Mouse (Mus musculus) hindbrain, embryonic 12.5 days (tissue): ENCODE measurements at regions not wholly inside any gene's neighbourhood (a gene's known extent, or its start where the extent isn't known, plus 50 kb on each side); places are given as distances from the start of the nearest gene placed in this dataset.

ENCODE experiments used
- ATAC-seq: fragments of 200-750 bp; cut with Nextera tagmentation; 2 replicates; pipeline ENCODE4 v1.8.0; 2017; ENCODE audit warnings: moderate TSS enrichment; ENCODE audit not compliant: low FRiP score
- H3K27ac ChIP-seq: fragments of 300-500 bp; sonication (generic); 2 replicates; pipeline ENCODE4 v1.5.1; 2016; ENCODE audit warnings: mild to moderate bottlenecking
- H3K27me3 ChIP-seq: fragments of 300-500 bp; sonication (generic); 2 replicates; pipeline ENCODE4 v1.6.1; 2016; ENCODE audit warnings: mild to moderate bottlenecking
- H3K36me3 ChIP-seq: fragments of 300-500 bp; sonication (generic); 2 replicates; pipeline ENCODE4 v1.6.1; 2016; ENCODE audit warnings: mild to moderate bottlenecking
- H3K4me1 ChIP-seq: fragments of 300-500 bp; sonication (generic); 2 replicates; pipeline ENCODE4 v1.6.1; 2016
- H3K4me2 ChIP-seq: fragments of 300-500 bp; sonication (generic); replicated peaks from 2 replicates; pipeline ENCODE4 v1.6.1; 2016; ENCODE audit warnings: mild to moderate bottlenecking
- H3K4me3 ChIP-seq: fragments of 300-500 bp; sonication (generic); 2 replicates; pipeline ENCODE4 v1.5.1; 2016; ENCODE audit warnings: mild to moderate bottlenecking
- H3K9ac ChIP-seq: fragments of 300-500 bp; sonication (generic); 2 replicates; pipeline ENCODE4 v1.6.1; 2016; ENCODE audit warnings: mild to moderate bottlenecking, moderate library complexity
- H3K9me3 ChIP-seq: fragments of 300-500 bp; sonication (generic); replicated peaks from 2 replicates; pipeline ENCODE4 v1.6.1; 2016; ENCODE audit warnings: mild to moderate bottlenecking
- WGBS: fragments of 180-500 bp; shearing (Covaris S2); methylation state at CpG from one replicate; pipeline ENCODE4 v1.1.7; 2016; 5-methylcytosine and 5-hydroxymethylcytosine counted together

GRCm38 (mm10) chr3:8367659-8367969 lies 1242.3 kb downstream of the Zfp704 start:
- H3K4me3 ChIP-seq, result no peak overlapping the region
- 79% methylated on average over 2 of the region's 2 CpGs for WGBS
- H3K27ac ChIP-seq, result no peak overlapping the region
- H3K36me3 ChIP-seq, result no peaks in the 10 kb centered on the region
- no peaks in the 10 kb centered on the region for H3K4me1 ChIP-seq
- H3K4me2 ChIP-seq, result no peak overlapping the region
- 0 out of 2 replicates have a peak, but pooled peaks have one; percentile 67 for ATAC-seq
- H3K9me3 ChIP-seq, result no peaks in the 10 kb centered on the region
- no peaks in the 10 kb centered on the region for H3K27me3 ChIP-seq
- no peak overlapping the region for H3K9ac ChIP-seq

GRCm38 (mm10) chr3:8366907-8367658 lies 1242.8 kb downstream of the Zfp704 start:
- H3K36me3 ChIP-seq, result no peaks in the 10 kb centered on the region
- peak; percentile 69 for ATAC-seq
- H3K4me2 ChIP-seq, result no peak overlapping the region
- H3K4me1 ChIP-seq, result no peaks in the 10 kb centered on the region
- H3K4me3 ChIP-seq, result no peak overlapping the region
- H3K27ac ChIP-seq, result no peak overlapping the region
- WGBS, result 79% methylated on average over 3 of the region's 3 CpGs
- H3K9me3 ChIP-seq, result no peaks in the 10 kb centered on the region
- no peaks in the 10 kb centered on the region for H3K27me3 ChIP-seq
- H3K9ac ChIP-seq, result no peak overlapping the region
